Mouse (Mus musculus): ENCODE measurements around the gene Gm5617. TPM values are rescaled to one million over a fixed set of nuclear protein-coding genes. Genes with fewer than 3 reads are reported as not detected.
A peak's percentile ranks its signal among the peaks of the same experiment; 100 is the strongest.
"Not testable (repeated sequence)": the region's sequence is repeated elsewhere in the genome, so short reads cannot be mapped to it uniquely, and the experiment has no call there.

Gene Gm5617
- 27.8 and 30.2 TPM in 2 replicates for polyA plus RNA-seq (2015; fragmentation: Nextera tagmentation; extraction: Ambion mirVana)

GRCm38 (mm10) chr9:48494817-48495547, at the start of gene Gm5617, which contains the start of gene Rbm7:
TSS of gene Gm5617 (plus strand) at chr9:48495442.
TSS of gene Rbm7 (minus strand) at chr9:48495299.
- H3K4me3 ChIP-seq (replicated peaks) = peak within 1 kb of the TSS; percentile 88
- peak within 1 kb of the TSS; percentile 93 for H3K9ac ChIP-seq
- no peaks in the 10 kb centered on the region for H3K9me3 ChIP-seq
- no peaks in the 10 kb centered on the region for H3K27me3 ChIP-seq (replicated peaks)
- H3K4me2 ChIP-seq (replicated peaks) = peak within 1 kb of the TSS; percentile 82
- peaks cover 6% of the 10 kb centered on the region; the same call in 1 of the 2 replicates for H3K4me1 ChIP-seq (replicated peaks)
- WGBS = under 1% methylated on average over 71 of the region's 72 CpGs
- peak within 1 kb of the TSS; percentile 90 for H3K27ac ChIP-seq
- peaks cover 22% of the 10 kb centered on the region for H3K36me3 ChIP-seq
- peak; percentile 100 for ATAC-seq

- no peaks in the 10 kb centered on the region for H3K27me3 ChIP-seq (replicated peaks)
- no peaks in the 10 kb centered on the region for H3K9me3 ChIP-seq
- H3K4me1 ChIP-seq (replicated peaks) = no peaks in the 10 kb centered on the region
- no peak overlapping the region for H3K27ac ChIP-seq
- no peak overlapping the region for H3K4me2 ChIP-seq (replicated peaks)
- ATAC-seq = no peak
- H3K36me3 ChIP-seq = no peaks in the 10 kb centered on the region
- WGBS = 38% methylated on average over 5 of the region's 5 CpGs
- no peak overlapping the region for H3K9ac ChIP-seq
- no peak overlapping the region for H3K4me3 ChIP-seq (replicated peaks)
Measured at GRCm38 (mm10) chr9:48447783-48448209, 47.4 kb upstream of the Gm5617 start.

- no peak for ATAC-seq
- 89% methylated on average over 17 of the region's 17 CpGs for WGBS
Measured at GRCm38 (mm10) chr9:48450066-48450465, 45.2 kb upstream of the Gm5617 start.

GRCm38 (mm10) chr9:48455961-48456360, 39.3 kb upstream of the Gm5617 start:
- Histone ChIP-seq H3K9ac (no peak overlapping the region), H3K4me2 (replicated peaks) (no peak overlapping the region), H3K27ac (no peak overlapping the region), H3K9me3 (no peaks in the 10 kb centered on the region), H3K4me1 (replicated peaks) (no peaks in the 10 kb centered on the region), H3K4me3 (replicated peaks) (no peak overlapping the region), H3K27me3 (replicated peaks) (no peaks in the 10 kb centered on the region), H3K36me3 (no peaks in the 10 kb centered on the region)
- WGBS = 85% methylated on average over 3 of the region's 3 CpGs
- no peak for ATAC-seq

More at GRCm38 (mm10) chr9:48450066-48450465, 45.2 kb upstream of the Gm5617 start:
- Histone ChIP-seq H3K36me3 (no peaks in the 10 kb centered on the region), H3K27me3 (replicated peaks) (no peaks in the 10 kb centered on the region), H3K9me3 (no peaks in the 10 kb centered on the region), H3K9ac (no peak overlapping the region), H3K4me1 (replicated peaks) (no peaks in the 10 kb centered on the region), H3K4me2 (replicated peaks) (no peak overlapping the region), H3K4me3 (replicated peaks) (no peak overlapping the region), H3K27ac (no peak overlapping the region)

GRCm38 (mm10) chr9:48458879-48459278, 36.4 kb upstream of the Gm5617 start:
- Histone ChIP-seq H3K9ac (no peak overlapping the region), H3K9me3 (no peaks in the 10 kb centered on the region), H3K27ac (no peak overlapping the region), H3K4me3 (replicated peaks) (no peak overlapping the region), H3K36me3 (no peaks in the 10 kb centered on the region), H3K4me1 (replicated peaks) (no peaks in the 10 kb centered on the region), H3K27me3 (replicated peaks) (no peaks in the 10 kb centered on the region), H3K4me2 (replicated peaks) (no peak overlapping the region)
- ATAC-seq = no peak
- WGBS = 69% methylated on average over 3 of the region's 3 CpGs

GRCm38 (mm10) chr9:48459391-48459790, 35.9 kb upstream of the Gm5617 start:
- Histone ChIP-seq H3K27ac (no peak overlapping the region), H3K27me3 (replicated peaks) (no peaks in the 10 kb centered on the region), H3K4me1 (replicated peaks) (no peaks in the 10 kb centered on the region), H3K4me2 (replicated peaks) (no peak overlapping the region), H3K9ac (no peak overlapping the region), H3K4me3 (replicated peaks) (no peak overlapping the region), H3K36me3 (no peaks in the 10 kb centered on the region), H3K9me3 (no peaks in the 10 kb centered on the region)
- 83% methylated on average over 5 of the region's 5 CpGs for whole genome bisulfite sequencing
- no peak for ATAC-seq

- Histone ChIP-seq H3K4me2 (replicated peaks) (no peak overlapping the region), H3K9ac (no peak overlapping the region), H3K36me3 (no peaks in the 10 kb centered on the region), H3K4me1 (replicated peaks) (no peaks in the 10 kb centered on the region), H3K27ac (no peak overlapping the region), H3K27me3 (replicated peaks) (no peaks in the 10 kb centered on the region), H3K9me3 (no peaks in the 10 kb centered on the region), H3K4me3 (replicated peaks) (no peak overlapping the region)
- ATAC-seq = no peak
- 88% methylated on average over 8 of the region's 8 CpGs for WGBS
Measured at GRCm38 (mm10) chr9:48460720-48461119, 34.5 kb upstream of the Gm5617 start.

GRCm38 (mm10) chr9:48461545-48461944, 33.7 kb upstream of the Gm5617 start:
- Histone ChIP-seq H3K4me2 (replicated peaks) (no peak overlapping the region), H3K36me3 (no peaks in the 10 kb centered on the region), H3K4me1 (replicated peaks) (no peaks in the 10 kb centered on the region), H3K27ac (no peak overlapping the region), H3K9ac (no peak overlapping the region), H3K27me3 (replicated peaks) (no peaks in the 10 kb centered on the region), H3K9me3 (no peaks in the 10 kb centered on the region), H3K4me3 (replicated peaks) (no peak overlapping the region)
- ATAC-seq = no peak
- WGBS = 66% methylated on average over 3 of the region's 3 CpGs

- Histone ChIP-seq H3K9ac (no peak overlapping the region), H3K27ac (no peak overlapping the region), H3K4me1 (replicated peaks) (no peaks in the 10 kb centered on the region), H3K36me3 (0 out of 2 replicates have a peak, but pooled peaks cover 5% of the 10 kb centered on the region), H3K27me3 (replicated peaks) (no peaks in the 10 kb centered on the region), H3K4me2 (replicated peaks) (no peak overlapping the region), H3K9me3 (no peaks in the 10 kb centered on the region), H3K4me3 (replicated peaks) (no peak overlapping the region)
- ATAC-seq = no peak
- 95% methylated on average over 3 of the region's 3 CpGs for WGBS
Measured at GRCm38 (mm10) chr9:48465671-48466070, 29.6 kb upstream of the Gm5617 start.

GRCm38 (mm10) chr9:48466804-48467203, 28.4 kb upstream of the Gm5617 start:
- WGBS = 73% methylated on average over 3 of the region's 3 CpGs
- Histone ChIP-seq H3K4me2 (replicated peaks) (no peak overlapping the region), H3K27ac (no peak overlapping the region), H3K9me3 (no peaks in the 10 kb centered on the region), H3K27me3 (replicated peaks) (no peaks in the 10 kb centered on the region), H3K9ac (no peak overlapping the region), H3K4me3 (replicated peaks) (no peak overlapping the region), H3K4me1 (replicated peaks) (no peaks in the 10 kb centered on the region), H3K36me3 (0 out of 2 replicates have a peak, but pooled peaks cover 5% of the 10 kb centered on the region)
- no peak for ATAC-seq

GRCm38 (mm10) chr9:48467471-48467870, 27.8 kb upstream of the Gm5617 start:
- WGBS = 97% methylated on average over 5 of the region's 5 CpGs
- not testable (repeated sequence) for H3K9me3 ChIP-seq; H3K27me3 ChIP-seq (replicated peaks); H3K9ac ChIP-seq; H3K4me1 ChIP-seq (replicated peaks); H3K36me3 ChIP-seq; H3K4me3 ChIP-seq (replicated peaks); ATAC-seq; H3K4me2 ChIP-seq (replicated peaks); H3K27ac ChIP-seq

- Histone ChIP-seq H3K4me1 (replicated peaks) (no peaks in the 10 kb centered on the region), H3K27me3 (replicated peaks) (no peaks in the 10 kb centered on the region), H3K36me3 (peaks cover 6% of the 10 kb centered on the region; the same call in 1 of the 2 replicates), H3K4me3 (replicated peaks) (no peak overlapping the region), H3K9me3 (no peaks in the 10 kb centered on the region), H3K4me2 (replicated peaks) (no peak overlapping the region), H3K9ac (no peak overlapping the region), H3K27ac (no peak overlapping the region)
- 92% methylated on average over 15 of the region's 15 CpGs for WGBS
- no peak for ATAC-seq
Measured at GRCm38 (mm10) chr9:48472441-48473025, 22.7 kb upstream of the Gm5617 start.
